Mouse (Mus musculus): Measurements from ENCODE around the gene Lmf1. TPM values are rescaled to one million over a fixed set of nuclear protein-coding genes. Genes with fewer than 3 reads are reported as not detected.

Gene Lmf1
- total RNA-seq, 1 experiment from 2014 or later = 6.7 TPM

DNA sequence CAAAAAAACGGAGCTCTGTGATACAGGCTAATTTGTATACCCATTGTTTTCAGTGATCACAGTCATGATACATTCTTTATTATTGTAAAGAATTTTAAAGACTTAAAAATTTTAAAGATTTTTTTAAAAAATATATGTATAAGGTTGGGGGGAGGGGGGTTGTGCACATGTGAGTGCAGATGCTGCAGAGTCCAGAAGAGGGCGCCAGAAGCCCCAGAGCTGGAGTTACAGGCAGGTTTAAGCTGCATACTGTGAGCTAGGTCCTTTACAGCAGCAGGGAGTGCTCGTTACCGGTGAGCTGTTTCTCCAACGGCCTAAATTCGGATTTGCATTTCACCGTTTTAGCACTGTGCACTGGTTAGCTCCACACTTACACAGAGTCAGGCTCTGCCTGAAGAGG, 71.8 kb downstream of the Lmf1 start:
- ATAC-seq (replicated peaks in 1 of 2; ENCODE audit: insufficient read depth in 1 of 2, low FRiP score in 2 of 2, low TSS enrichment in 1 of 2, low read depth in 1 of 2, poor library complexity in 2 of 2, severe bottlenecking in 2 of 2) = no peak

DNA sequence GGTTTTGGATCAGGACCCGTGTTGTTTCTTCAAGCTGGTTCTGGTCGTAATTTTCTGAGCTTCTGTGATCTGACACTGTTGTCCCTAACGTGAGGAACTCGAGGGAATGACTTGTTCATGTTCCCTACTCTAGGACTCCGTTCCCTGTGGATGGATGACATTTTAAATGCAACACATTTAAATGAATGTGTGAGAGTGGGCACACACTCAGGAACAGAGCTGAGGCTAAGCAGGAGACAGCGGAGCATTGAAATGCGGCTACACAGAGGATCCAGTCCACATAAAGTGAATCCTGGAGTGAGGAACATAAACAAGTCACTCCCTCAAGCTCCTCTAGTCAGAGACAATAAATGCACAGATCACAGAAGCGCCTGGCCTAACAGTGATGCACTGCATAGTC, 73.4 kb downstream of the Lmf1 start:
- ATAC-seq (replicated peaks in 1 of 2; ENCODE audit: insufficient read depth in 1 of 2, low FRiP score in 2 of 2, low TSS enrichment in 1 of 2, low read depth in 1 of 2, poor library complexity in 2 of 2, severe bottlenecking in 2 of 2) = no peak

DNA sequence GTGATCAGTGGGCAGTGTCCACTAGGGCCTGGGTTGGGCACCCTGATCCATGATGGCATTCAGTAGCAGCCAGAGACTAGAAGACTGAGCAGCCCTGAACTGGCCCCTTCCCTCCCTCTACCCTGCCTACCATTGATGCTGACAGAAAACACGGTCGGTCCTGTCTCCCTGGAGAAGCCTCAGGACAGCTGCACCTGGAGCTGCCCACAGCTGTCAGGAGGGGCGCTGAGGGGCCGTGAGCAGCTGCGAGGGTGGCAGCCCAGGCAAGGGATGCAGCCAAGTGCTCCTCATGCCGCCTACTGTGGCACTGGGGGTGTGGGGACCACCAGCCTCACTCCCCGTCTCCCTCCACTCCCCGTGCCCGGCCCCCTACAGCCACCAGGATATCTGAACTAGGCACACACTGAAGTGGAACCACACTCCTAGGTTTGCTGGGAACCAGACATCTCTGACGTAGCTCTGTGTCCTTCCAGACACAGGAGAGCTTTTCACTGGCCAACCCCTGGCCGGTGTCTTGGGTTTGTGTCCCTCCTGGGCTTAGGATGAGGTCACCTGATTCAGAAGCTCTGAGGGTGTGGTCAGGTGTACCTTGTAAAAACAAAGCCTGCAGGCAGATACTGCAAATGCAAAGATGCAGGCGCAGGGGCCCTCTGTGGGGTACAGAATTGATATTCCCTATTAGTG, 77.4 kb downstream of the Lmf1 start:
- ATAC-seq (replicated peaks in 1 of 2; ENCODE audit: insufficient read depth in 1 of 2, low FRiP score in 2 of 2, low TSS enrichment in 1 of 2, low read depth in 1 of 2, poor library complexity in 2 of 2, severe bottlenecking in 2 of 2) = no peak

DNA sequence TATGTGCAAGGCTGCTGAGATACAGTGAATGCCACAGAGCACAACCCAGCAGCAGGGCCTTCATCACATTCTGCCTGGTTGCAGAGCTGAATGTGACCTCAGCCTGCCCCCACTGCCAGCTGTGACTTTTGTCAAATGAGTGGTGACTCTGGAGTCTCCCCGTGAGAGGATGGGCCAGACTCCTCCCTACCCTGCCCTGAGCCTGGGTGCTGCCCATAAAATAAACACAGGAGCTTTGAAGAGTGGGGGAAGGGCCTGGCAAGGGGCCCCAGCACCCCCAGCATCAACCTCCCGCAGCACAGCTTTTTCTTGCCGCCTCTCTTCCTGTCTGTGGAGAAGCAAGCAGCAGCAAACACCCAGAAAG, 77.9 kb downstream of the Lmf1 start:
- no peak for ATAC-seq (replicated peaks in 1 of 2; ENCODE audit: insufficient read depth in 1 of 2, low FRiP score in 2 of 2, low TSS enrichment in 1 of 2, low read depth in 1 of 2, poor library complexity in 2 of 2, severe bottlenecking in 2 of 2)

DNA sequence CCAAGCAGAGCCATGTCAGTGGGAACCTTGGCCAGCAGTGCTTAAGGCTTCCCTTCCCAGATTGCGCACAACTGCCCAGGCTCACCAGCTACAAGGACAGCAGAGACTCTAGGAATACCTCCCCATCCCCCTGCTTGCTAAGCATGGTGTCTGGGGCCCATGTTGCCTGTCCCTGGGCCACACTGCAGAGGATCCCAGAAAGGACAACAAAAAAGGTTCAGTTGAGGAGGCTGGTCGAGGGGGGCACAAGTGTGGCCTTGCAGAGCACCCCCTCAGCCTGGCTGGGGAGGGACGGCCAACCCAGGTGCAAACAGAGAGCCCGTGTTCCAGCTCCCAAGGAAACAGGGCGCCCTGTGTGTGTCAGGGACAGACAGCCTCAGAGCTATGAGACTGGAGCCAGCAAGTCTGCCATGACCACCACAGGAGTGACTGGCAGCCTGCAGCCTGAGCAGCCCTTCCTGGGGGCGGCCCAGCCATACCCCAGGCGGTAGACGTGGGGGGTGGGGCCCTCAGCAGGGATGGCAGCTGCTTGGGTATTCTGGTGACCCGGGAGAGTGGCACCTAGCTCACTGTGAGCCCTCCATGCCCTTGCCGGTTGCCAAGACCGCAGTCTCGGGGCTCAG, 84.4 kb downstream of the Lmf1 start:
- ATAC-seq (replicated peaks in 1 of 2; ENCODE audit: insufficient read depth in 1 of 2, low FRiP score in 2 of 2, low TSS enrichment in 1 of 2, low read depth in 1 of 2, poor library complexity in 2 of 2, severe bottlenecking in 2 of 2) = no peak

DNA sequence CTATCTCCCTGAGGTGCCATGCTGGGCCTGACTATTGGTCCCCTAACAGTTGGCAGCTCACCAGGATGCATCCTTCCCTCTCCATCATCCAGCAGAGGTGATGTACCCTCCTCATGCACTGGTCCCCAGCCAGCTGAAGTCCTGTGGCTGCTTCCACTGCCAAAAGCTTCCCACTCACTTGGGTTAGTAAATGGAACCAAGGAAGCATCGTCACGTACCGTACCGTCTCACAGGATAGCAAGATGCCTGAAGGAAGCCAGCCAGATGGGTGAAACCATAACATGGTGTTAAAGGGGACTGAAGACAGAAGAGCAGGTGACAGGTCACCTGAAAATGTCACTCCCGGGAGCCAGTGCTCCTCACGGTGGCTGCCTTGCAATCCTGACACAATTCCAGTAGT, 86.6 kb downstream of the Lmf1 start:
- ATAC-seq (replicated peaks in 1 of 2; ENCODE audit: insufficient read depth in 1 of 2, low FRiP score in 2 of 2, low TSS enrichment in 1 of 2, low read depth in 1 of 2, poor library complexity in 2 of 2, severe bottlenecking in 2 of 2) = no peak

DNA sequence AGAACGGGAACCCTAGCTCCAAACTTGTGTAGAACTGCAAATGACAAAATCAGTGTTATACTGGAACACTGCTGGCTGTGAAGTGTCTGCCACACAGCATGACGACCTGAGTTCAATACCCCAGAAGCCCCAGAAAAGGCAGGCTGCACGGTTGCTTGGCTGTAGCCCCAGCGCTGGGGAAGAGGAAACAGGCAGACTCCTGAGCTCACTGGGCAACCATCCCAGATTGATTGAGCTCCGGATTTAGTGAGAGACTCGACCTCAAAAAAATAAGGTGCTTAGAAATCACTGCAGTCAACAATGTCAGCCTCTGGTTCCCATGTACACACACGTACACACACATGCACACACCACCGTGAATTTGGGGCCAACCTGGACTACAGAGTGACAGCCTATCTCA, 87.0 kb downstream of the Lmf1 start:
- no peak for ATAC-seq (replicated peaks in 1 of 2; ENCODE audit: insufficient read depth in 1 of 2, low FRiP score in 2 of 2, low TSS enrichment in 1 of 2, low read depth in 1 of 2, poor library complexity in 2 of 2, severe bottlenecking in 2 of 2)

DNA sequence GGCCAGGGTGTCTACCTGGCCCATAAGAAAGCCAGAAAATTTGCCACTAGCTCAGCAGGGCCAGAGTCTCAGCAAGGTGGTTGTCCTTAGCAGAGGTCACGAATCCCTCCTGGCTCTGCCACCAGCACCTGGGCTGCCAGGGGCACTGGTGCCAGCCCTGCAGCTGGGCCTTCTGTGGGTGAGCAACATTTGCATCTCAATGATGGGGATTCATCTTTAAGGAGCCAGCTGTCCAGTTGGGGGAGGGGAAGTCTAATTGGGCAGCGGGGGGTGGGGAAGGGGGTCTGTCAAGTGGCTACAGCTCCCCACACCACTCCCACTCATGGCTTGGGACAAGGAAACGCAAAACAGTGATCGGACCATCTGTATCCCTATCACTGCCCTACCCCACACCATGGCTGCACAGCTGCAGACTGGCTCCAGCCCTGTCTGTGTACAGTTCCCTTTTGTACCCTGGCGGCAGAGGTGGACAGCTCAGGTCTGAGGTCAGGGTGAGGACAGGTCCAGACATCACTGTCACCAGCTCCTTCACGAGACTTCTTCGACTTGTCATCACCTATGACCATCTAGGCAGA, 89.7 kb downstream of the Lmf1 start:
- ATAC-seq (replicated peaks in 1 of 2; ENCODE audit: insufficient read depth in 1 of 2, low FRiP score in 2 of 2, low TSS enrichment in 1 of 2, low read depth in 1 of 2, poor library complexity in 2 of 2, severe bottlenecking in 2 of 2) = no peak

DNA sequence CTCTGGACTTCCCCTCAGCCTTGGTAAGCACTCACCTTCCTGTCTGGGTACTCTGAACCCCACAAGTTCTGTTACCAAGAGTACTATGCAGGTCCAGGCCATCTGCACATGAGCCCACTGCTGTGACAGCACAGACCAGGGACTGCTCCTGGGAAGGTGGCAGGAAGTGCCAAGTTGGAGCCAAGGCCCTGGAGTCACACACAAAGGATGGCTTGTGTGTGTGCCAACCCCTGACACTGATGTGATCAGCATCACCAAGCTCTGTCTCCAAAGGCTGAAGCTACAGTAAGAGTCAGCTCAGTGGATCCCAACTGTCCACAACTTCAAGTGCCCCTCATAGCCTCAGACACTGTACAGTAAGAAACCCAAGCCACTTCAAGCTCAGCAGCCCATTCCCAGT, 94.1 kb downstream of the Lmf1 start:
- no peak for ATAC-seq (replicated peaks in 1 of 2; ENCODE audit: insufficient read depth in 1 of 2, low FRiP score in 2 of 2, low TSS enrichment in 1 of 2, low read depth in 1 of 2, poor library complexity in 2 of 2, severe bottlenecking in 2 of 2)

DNA sequence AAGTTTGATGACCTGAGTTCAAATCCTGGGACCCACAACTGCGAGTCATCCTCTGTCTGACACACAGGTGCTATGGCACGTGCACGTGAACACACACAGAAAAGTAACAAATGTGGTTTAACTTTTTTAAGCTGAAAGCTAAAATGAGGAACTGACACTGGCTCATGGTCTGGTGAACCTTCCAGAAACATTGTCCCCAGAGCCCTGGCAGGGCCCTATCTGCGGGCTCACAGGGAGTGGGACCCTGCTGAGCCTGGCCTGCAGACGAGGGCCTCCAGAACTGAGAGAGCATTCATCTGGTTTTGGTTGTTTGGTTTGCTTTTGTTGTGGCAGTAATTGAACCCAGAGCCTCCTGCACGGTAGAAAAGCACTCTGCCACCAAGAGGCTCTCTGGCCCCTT, 99.1 kb downstream of the Lmf1 start:
- peak; percentile 56 to 62 for ATAC-seq (replicated peaks in 1 of 2; ENCODE audit: insufficient read depth in 1 of 2, low FRiP score in 2 of 2, low TSS enrichment in 1 of 2, low read depth in 1 of 2, poor library complexity in 2 of 2, severe bottlenecking in 2 of 2)

DNA sequence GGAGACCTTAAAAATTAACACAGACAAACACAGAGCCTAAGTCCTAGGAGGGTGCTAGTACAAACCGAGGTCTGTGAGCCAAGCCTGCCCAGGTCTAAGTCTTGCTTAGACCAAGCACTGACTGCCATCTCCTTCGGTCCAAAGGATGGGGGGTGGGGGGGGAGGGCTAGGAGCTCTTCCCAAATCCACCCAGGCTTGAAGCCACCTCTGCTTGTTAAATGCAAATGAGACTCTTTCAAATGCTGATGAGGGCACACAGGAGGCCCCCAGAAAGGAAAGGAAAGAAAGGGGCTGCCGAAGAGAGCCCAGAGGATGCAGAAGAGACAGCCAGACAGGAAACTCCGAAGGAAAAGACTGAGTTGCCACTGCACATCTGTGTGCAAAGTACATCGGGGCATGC, 100.9 kb downstream of the Lmf1 start:
- no peak for ATAC-seq (replicated peaks in 1 of 2; ENCODE audit: insufficient read depth in 1 of 2, low FRiP score in 2 of 2, low TSS enrichment in 1 of 2, low read depth in 1 of 2, poor library complexity in 2 of 2, severe bottlenecking in 2 of 2)

DNA sequence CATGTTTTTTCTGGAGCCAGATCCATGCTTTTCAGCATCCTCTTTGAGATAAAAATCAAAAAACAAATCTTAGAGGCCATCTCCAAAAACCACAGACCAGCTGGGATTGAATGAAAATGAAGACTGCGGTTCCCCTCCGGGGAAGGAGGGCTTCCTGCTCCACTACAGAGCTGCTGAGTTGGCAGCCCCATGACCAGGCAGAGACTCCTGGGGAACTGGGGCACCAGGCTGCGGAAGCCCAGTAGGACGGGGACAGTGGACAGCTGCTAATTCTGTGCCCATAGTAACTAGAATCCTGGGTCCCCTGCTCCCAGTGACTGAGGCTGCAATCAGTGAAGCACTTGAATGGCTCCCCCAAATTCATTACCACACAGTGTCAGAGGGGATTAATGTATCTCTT, 102.8 kb downstream of the Lmf1 start:
- no peak for ATAC-seq (replicated peaks in 1 of 2; ENCODE audit: insufficient read depth in 1 of 2, low FRiP score in 2 of 2, low TSS enrichment in 1 of 2, low read depth in 1 of 2, poor library complexity in 2 of 2, severe bottlenecking in 2 of 2)

DNA sequence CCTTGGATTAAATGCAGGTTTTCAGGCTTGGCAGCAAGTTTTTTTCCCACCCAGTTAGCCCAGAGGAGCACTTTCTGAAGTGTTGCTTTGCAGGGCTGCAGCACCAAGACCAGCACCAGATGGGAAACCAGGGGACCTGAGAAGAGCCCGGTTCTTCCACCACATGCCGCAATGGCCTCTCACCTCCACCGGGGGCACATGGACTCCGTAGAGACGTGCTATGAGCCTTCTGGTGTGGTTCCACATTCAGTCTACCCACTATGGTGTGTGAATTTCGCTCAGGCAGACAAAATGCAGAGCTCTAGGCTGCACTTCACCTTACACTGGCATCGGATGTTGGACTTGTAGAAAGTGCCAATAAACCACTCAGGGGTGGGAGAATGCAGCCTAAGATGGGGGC, 107.4 kb downstream of the Lmf1 start:
- ATAC-seq (replicated peaks in 1 of 2; ENCODE audit: insufficient read depth in 1 of 2, low FRiP score in 2 of 2, low TSS enrichment in 1 of 2, low read depth in 1 of 2, poor library complexity in 2 of 2, severe bottlenecking in 2 of 2) = peak in 1 of 2 experiments; percentile 48; a peak in 1 of 4 replicates

DNA sequence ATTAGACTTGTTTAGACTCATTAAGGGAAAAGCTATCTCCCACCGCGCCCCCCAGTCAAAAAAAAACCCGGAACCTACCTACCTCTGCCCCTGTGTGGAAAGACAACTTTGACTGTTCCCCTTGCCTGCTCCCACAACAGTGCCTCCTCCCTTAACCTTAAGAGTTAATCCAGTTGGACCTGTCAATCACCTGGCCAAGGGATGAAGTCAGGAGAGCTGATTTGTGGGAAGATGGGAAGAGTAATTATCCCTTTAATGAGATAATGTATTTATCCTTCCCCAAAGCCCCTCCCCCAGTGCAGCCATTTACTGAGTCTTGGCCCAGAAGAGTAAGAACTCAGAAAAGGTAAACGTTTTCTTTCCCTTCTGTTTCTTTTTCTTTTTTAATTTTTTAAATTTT, 110.0 kb downstream of the Lmf1 start:
- no peak for ATAC-seq (replicated peaks in 1 of 2; ENCODE audit: insufficient read depth in 1 of 2, low FRiP score in 2 of 2, low TSS enrichment in 1 of 2, low read depth in 1 of 2, poor library complexity in 2 of 2, severe bottlenecking in 2 of 2)

DNA sequence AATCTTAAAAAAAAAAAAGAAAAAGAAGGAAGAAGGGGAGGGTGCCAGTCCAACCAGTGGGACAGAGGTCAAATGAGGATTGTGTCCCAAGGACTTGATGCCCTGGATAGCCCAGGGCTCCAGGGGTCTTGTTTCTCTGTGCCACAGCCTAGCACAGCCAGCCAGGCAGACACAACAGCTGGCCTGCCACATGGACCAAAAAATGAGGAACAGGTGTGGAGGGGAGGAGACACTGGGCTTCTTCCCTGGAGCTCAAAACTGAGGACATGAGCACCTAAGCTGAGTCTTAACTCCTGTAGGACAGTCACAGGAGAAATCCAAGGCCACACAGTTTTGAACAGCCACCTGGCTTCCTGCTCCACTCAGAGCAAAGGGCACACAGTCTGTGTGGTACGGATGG, 117.4 kb downstream of the Lmf1 start:
- ATAC-seq (replicated peaks in 1 of 2; ENCODE audit: insufficient read depth in 1 of 2, low FRiP score in 2 of 2, low TSS enrichment in 1 of 2, low read depth in 1 of 2, poor library complexity in 2 of 2, severe bottlenecking in 2 of 2) = no peak

DNA sequence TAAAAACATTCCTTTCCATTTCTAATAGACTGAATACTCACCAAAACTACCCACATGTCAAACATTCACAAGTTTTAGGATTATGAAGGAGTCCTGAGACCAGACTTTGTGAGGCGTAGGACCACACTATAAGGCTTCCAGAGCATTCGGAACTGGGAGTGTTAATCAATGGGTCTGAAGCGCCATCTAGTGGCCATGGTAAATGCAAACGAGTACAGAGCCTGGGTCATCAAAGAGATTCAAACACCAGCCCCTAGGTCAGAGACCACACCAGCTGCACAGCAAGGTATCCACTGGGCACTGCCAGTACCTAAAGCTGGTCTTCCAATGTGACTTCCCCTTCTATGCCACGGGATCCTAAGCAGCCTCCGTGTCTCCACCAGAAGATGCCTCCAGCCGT, 119.6 kb downstream of the Lmf1 start:
- peak; percentile 69 to 72; a peak in 3 of 4 replicates for ATAC-seq (replicated peaks in 1 of 2; ENCODE audit: insufficient read depth in 1 of 2, low FRiP score in 2 of 2, low TSS enrichment in 1 of 2, low read depth in 1 of 2, poor library complexity in 2 of 2, severe bottlenecking in 2 of 2)

DNA sequence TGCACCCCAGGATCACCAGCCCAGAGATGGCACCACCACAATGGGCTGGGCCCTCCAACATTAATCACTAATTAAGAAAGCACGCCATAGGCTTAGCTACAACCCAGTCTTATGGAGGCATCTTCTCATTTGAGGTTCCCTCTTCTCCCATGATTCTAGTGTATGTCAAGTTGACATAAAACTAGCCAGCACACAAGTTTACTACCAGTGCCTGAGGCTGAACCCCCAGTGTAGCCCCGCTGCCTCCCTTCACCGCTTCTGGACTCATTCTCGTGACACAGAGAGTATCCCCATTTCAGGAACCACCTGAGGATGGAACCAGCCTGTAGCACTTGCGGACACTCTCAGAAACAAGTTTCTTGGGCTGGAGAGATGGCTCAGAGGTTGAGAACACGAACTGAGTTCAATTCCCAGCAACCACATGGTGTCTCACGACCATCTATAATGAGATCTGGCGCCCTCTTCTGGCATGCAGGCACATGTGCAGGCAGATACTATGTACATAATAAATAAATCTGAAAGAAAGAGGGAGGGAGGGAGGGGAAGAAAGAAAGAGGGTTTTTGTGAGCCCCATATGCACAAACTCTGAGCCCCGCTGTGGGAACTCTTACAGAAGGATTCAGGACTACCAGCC, 122.1 kb downstream of the Lmf1 start:
- ATAC-seq (replicated peaks in 1 of 2; ENCODE audit: insufficient read depth in 1 of 2, low FRiP score in 2 of 2, low TSS enrichment in 1 of 2, low read depth in 1 of 2, poor library complexity in 2 of 2, severe bottlenecking in 2 of 2) = no peak

DNA sequence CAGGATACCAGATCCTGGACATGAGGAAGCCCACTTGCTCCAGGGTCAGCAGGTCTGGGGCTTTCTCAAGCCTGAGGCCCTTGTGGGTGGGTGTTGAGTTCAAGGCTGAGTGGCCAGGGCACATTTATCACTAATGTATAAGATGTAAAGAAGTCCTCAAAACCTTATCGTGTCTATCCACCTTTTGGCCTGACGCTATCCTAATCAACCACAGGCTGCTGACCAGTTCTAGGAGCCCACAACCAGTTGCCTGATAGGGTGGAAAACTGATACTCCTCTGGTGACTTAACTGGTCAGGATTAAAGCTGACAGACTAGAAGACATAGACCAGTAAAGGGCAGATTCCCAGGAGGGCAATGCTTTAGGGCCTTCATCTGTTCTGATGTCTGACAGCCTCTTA, 131.1 kb downstream of the Lmf1 start:
- ATAC-seq (replicated peaks in 1 of 2; ENCODE audit: insufficient read depth in 1 of 2, low FRiP score in 2 of 2, low TSS enrichment in 1 of 2, low read depth in 1 of 2, poor library complexity in 2 of 2, severe bottlenecking in 2 of 2) = no peak

DNA sequence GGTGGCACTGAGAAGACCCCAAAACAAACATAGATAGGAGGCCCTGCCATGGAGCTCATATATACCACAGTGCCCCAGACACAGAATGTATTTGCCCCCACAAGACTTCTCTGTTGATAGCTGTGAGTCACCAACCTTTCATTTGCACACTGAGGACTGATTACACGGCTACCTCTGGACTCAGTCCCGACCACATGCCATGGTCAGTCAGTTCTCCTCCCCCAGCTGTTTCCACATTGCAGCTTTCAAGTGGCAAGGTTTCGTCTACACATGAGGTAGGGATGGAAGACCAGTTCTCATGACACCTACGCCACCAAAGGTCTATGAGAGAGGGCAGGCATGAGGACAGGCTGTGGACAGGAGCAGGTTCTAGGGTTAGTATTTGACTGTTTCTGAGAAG, 132.3 kb downstream of the Lmf1 start:
- no peak for ATAC-seq (replicated peaks in 1 of 2; ENCODE audit: insufficient read depth in 1 of 2, low FRiP score in 2 of 2, low TSS enrichment in 1 of 2, low read depth in 1 of 2, poor library complexity in 2 of 2, severe bottlenecking in 2 of 2)
